Mouse (Mus musculus) stomach, postnatal 0 days (tissue): ENCODE data around the gene Aox4. TPM values are rescaled to one million over a fixed set of nuclear protein-coding genes. Genes with fewer than 3 reads are reported as not detected.

Experiments
- ATAC-seq: fragments of 200-750 bp; cut with Nextera tagmentation; 2 replicates; pipeline ENCODE4 v1.8.0; 2017; ENCODE audit not compliant: low FRiP score, low TSS enrichment
- DNase-seq: peaks from one replicate; pipeline ENCODE4 v3.0.0-alpha.2; 2016; ENCODE audit warnings: low spot score
- H3K27ac ChIP-seq: fragments of 300-500 bp; sonication (generic); replicated peaks from 2 replicates; pipeline ENCODE4 v1.5.1; 2014; ENCODE audit warnings: mild to moderate bottlenecking, control low read depth
- H3K27me3 ChIP-seq: fragments of 300-500 bp; sonication (generic); 2 replicates; pipeline ENCODE4 v1.6.1; 2014; ENCODE audit warnings: low read length; ENCODE audit not compliant: control insufficient read depth, insufficient read depth
- H3K36me3 ChIP-seq: fragments of 300-500 bp; sonication (generic); 2 replicates; pipeline ENCODE4 v1.6.1; 2014; ENCODE audit warnings: low read length, mixed read lengths; ENCODE audit not compliant: control insufficient read depth, insufficient read depth
- H3K4me1 ChIP-seq: fragments of 300-500 bp; sonication (generic); replicated peaks from 2 replicates; pipeline ENCODE4 v1.6.1; 2014; ENCODE audit warnings: antibody characterized with exemption; ENCODE audit not compliant: control insufficient read depth, insufficient read depth
- H3K4me2 ChIP-seq: fragments of 300-500 bp; sonication (generic); replicated peaks from 2 replicates; pipeline ENCODE4 v1.6.1; 2014; ENCODE audit warnings: low read depth, mild to moderate bottlenecking, control low read depth, moderate library complexity
- H3K4me3 ChIP-seq: fragments of 300-500 bp; sonication (generic); 2 replicates; pipeline ENCODE4 v1.5.1; 2014; ENCODE audit warnings: low read depth, low read length, control low read depth
- H3K9ac ChIP-seq: fragments of 300-500 bp; sonication (generic); 2 replicates; pipeline ENCODE4 v1.6.1; 2014; ENCODE audit warnings: mild to moderate bottlenecking, low read length, control low read depth, mixed read lengths
- H3K9me3 ChIP-seq: fragments of 300-500 bp; sonication (generic); 2 replicates; pipeline ENCODE4 v1.6.1; 2016; ENCODE audit warnings: low read length; ENCODE audit not compliant: control insufficient read depth
- CTCF ChIP-seq: IDR thresholded peaks from 2 replicates; pipeline ENCODE4 v1.5.1; 2016; ENCODE audit warnings: antibody characterized with exemption, low read depth, mild to moderate bottlenecking, moderate library complexity
- EP300 ChIP-seq: optimal IDR thresholded peaks from 2 replicates; pipeline ENCODE3; 2016; ENCODE audit warnings: antibody characterized with exemption
- WGBS: fragments of 180-500 bp; shearing (Covaris S2); extraction: QIAGEN DNeasy Blood & Tissue Kit; methylation state at CpG from one replicate; pipeline ENCODE4 v1.1.7; 2014; 5-methylcytosine and 5-hydroxymethylcytosine counted together
- polyA plus RNA-seq: library from polyadenylated mRNA; unstranded; fragments of >200 nt; fragmentation: Nextera tagmentation; extraction: Ambion mirVana; gene quantifications from 2 replicates; pipeline ENCODE4 v1.2.1, GENCODE M21; 2015

Gene Aox4
- polyA plus RNA-seq, 1 experiment from 2014 or later = 24.8 TPM

DNA sequence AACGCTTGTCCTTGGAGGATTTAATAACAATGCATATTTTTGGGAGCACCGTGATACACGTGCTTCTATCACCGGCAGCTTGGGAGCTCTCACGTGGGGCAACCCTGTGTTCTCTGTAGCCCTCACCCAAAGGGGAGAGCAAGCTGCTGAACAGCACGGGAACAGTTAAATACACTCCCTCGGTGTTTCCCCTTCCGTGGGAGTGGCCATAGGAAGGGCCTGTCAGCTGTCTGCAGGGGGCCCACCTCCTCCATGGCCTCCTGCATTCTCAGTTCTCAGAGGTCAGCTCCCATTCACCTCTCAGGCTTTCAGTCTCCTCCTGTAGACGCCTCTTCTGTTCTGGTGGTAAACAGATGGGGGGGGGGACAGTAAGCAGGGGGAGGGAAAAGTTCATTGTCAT lies 65.7 kb downstream of the Aox4 start:
- WGBS = 20% methylated on average over 8 of the region's 9 CpGs
- no peak overlapping the region for H3K4me2 ChIP-seq

GRCm38 (mm10) chr1:58278026-58278425 lies 67.8 kb downstream of the Aox4 start, which contains the start of gene Aox2:
Gene Aox2 (plus strand): TSS chr1:58278326.
- Histone ChIP-seq H3K36me3 (no peaks in the 10 kb centered on the region), H3K27me3 (no peaks in the 10 kb centered on the region), H3K4me2 (no peak within 1 kb of the TSS), H3K9ac (no peak within 1 kb of the TSS), H3K9me3 (no peaks in the 10 kb centered on the region), H3K27ac (no peak within 1 kb of the TSS), H3K4me3 (no peak within 1 kb of the TSS), H3K4me1 (no peaks in the 10 kb centered on the region)
- 78% methylated on average over 5 of the region's 5 CpGs for WGBS
- ATAC-seq (no peak), DNase-seq (no peak)
- TF ChIP-seq CTCF (no peak), EP300 (no peak)

More for the DNA sequence above, 65.7 kb downstream of the Aox4 start:
- ATAC-seq = no peak
- TF ChIP-seq CTCF (no peak), EP300 (no peak)
- Histone ChIP-seq H3K9me3 (no peaks in the 10 kb centered on the region), H3K9ac (no peak overlapping the region), H3K27me3 (no peaks in the 10 kb centered on the region), H3K4me1 (no peaks in the 10 kb centered on the region), H3K4me3 (no peak overlapping the region), H3K36me3 (no peaks in the 10 kb centered on the region), H3K27ac (no peak overlapping the region)
- DNase-seq = no peak

DNA sequence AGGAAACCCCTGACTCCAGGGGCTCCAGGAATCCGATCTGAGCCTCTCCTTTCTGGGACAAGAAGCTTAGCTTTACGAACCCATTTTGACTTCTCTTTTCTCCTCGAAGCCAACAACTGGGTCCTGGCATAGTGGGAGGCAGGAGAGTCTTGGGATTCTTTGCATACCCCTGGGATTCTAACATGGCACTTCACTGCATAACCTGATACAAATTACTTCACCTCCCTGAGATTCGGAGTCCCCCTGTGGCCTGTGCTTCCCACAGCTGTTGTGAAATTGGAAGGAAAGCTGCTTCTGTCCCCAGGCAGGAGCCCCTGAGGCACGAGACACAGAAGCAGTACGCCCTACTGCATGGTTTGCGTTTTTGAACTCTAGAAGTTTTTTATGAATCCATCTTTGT lies 68.3 kb downstream of the Aox4 start:
- Histone ChIP-seq H3K36me3 (no peaks in the 10 kb centered on the region), H3K9me3 (no peaks in the 10 kb centered on the region), H3K9ac (no peak overlapping the region), H3K4me1 (no peaks in the 10 kb centered on the region), H3K4me2 (no peak overlapping the region), H3K4me3 (no peak overlapping the region), H3K27ac (no peak overlapping the region), H3K27me3 (no peaks in the 10 kb centered on the region)
- WGBS = 62% methylated on average over 7 of the region's 7 CpGs
- TF ChIP-seq EP300 (no peak), CTCF (no peak)
- ATAC-seq (no peak), DNase-seq (no peak)

DNA sequence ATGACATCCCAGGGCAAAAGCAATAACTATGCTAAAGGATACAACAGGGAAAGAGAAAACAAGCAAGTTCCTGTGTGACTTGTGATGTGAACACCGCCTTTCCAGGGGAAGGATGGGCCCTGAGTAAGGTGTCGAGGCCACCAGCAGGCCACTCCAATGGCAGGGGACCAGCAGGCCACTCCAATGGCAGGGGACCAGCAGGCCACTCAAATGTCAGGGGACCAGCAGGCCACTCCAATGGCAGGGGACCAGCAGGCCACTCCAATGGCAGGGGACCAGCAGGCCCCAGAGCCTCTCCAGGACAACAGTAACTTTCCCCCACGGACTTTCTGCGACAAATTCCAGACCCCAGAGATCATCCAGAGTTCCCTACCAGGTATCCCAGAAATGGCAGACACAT lies 70.2 kb downstream of the Aox4 start:
- ATAC-seq (no peak), DNase-seq (no peak)
- H3K36me3 ChIP-seq = no peaks in the 10 kb centered on the region
- no peaks in the 10 kb centered on the region for H3K9me3 ChIP-seq
- TF ChIP-seq CTCF (no peak), EP300 (no peak)
- H3K27ac ChIP-seq = no peak overlapping the region
- no peaks in the 10 kb centered on the region for H3K4me1 ChIP-seq
- WGBS = 74% methylated on average over 4 of the region's 4 CpGs
- H3K27me3 ChIP-seq = no peaks in the 10 kb centered on the region
- H3K9ac ChIP-seq = no peak overlapping the region
- H3K4me3 ChIP-seq = no peak overlapping the region
- H3K4me2 ChIP-seq = no peak overlapping the region

GRCm38 (mm10) chr1:58280939-58281624 lies 70.9 kb downstream of the Aox4 start:
- 68% methylated on average over 13 of the region's 13 CpGs for WGBS
- no peaks in the 10 kb centered on the region for H3K36me3 ChIP-seq
- no peaks in the 10 kb centered on the region for H3K27me3 ChIP-seq
- DNase-seq (no peak), ATAC-seq (no peak)
- no peak overlapping the region for H3K4me3 ChIP-seq
- TF ChIP-seq CTCF (no peak), EP300 (no peak)
- H3K27ac ChIP-seq = no peak overlapping the region
- H3K9ac ChIP-seq = no peak overlapping the region
- no peak overlapping the region for H3K4me2 ChIP-seq
- H3K9me3 ChIP-seq = no peaks in the 10 kb centered on the region
- no peaks in the 10 kb centered on the region for H3K4me1 ChIP-seq

DNA sequence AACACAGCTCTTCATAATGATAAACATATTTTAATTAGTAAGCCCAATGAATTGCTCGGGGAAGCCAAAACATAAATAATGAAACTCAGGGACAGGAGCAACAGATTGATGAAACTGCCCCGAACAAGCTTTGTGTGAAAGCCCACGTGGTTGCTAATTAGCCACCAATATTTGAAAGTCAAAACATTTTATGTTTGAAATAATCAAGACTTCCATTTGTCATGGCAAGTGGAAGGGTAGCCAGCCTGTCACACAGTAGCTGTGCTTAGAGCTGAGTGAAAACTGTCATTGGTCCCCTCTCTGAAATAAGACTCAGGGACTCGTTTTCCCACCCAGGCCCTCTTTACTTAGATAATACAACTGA lies 71.4 kb downstream of the Aox4 start:
- H3K9me3 ChIP-seq = no peaks in the 10 kb centered on the region
- 61% methylated on average over 4 of the region's 4 CpGs for WGBS
- no peaks in the 10 kb centered on the region for H3K27me3 ChIP-seq
- no peak overlapping the region for H3K4me2 ChIP-seq
- ATAC-seq = no peak
- H3K4me1 ChIP-seq = no peaks in the 10 kb centered on the region
- no peak overlapping the region for H3K9ac ChIP-seq
- H3K4me3 ChIP-seq = no peak overlapping the region
- DNase-seq = no peak
- TF ChIP-seq CTCF (no peak), EP300 (no peak)
- H3K27ac ChIP-seq = no peak overlapping the region
- no peaks in the 10 kb centered on the region for H3K36me3 ChIP-seq
